Mouse (Mus musculus): ENCODE measurements around the gene Stbd1. TPM values are rescaled to one million over a fixed set of nuclear protein-coding genes. Genes with fewer than 3 reads are reported as not detected.

Gene Stbd1
- total RNA-seq (2021) = 1 to 10 TPM; 3.9 to 5.6 TPM
- long read RNA-seq, experiment 1, transcript Stbd1-201 (2 exons, 1,985 nt) = major isoform, 19 of 25 reads
- long read RNA-seq, experiment 1, partial matches to known transcripts = 0 of 25 reads
- long read RNA-seq, experiment 1, other reads (novel, unspliced or antisense) = 6 of 25 reads
- long read RNA-seq, experiment 2, partial matches to known transcripts = 0 of 1 reads
- long read RNA-seq, experiment 2, other reads (novel, unspliced or antisense) = 0 of 1 reads

- peak; percentile 79 to 85 for DNase-seq
These were observed at the start of gene Stbd1 for GRCm38 (mm10) chr5:92602691-92603690. TSS of gene Stbd1 (plus strand) at chr5:92603041.

GRCm38 (mm10) chr5:92553939-92554338 lies 48.9 kb upstream of the Stbd1 start:
- peak in 1 of 2 experiments; percentile 16 for DNase-seq

- no peak for DNase-seq
These were observed 48.4 kb upstream of the Stbd1 start for GRCm38 (mm10) chr5:92554443-92554842.

GRCm38 (mm10) chr5:92554891-92555511 lies 47.8 kb upstream of the Stbd1 start, which contains the start of gene Fam47e:
TSS of gene Fam47e (plus strand) at chr5:92555069.
- DNase-seq = no peak

- DNase-seq = no peak
These were observed 46.9 kb upstream of the Stbd1 start for GRCm38 (mm10) chr5:92555905-92556304.

- no peak for DNase-seq
These were observed 45.3 kb upstream of the Stbd1 start for GRCm38 (mm10) chr5:92557508-92557907.

GRCm38 (mm10) chr5:92560201-92560600 lies 42.6 kb upstream of the Stbd1 start:
- DNase-seq = no peak

- DNase-seq = no peak
These were observed 40.8 kb upstream of the Stbd1 start for GRCm38 (mm10) chr5:92562002-92562401.

- no peak for DNase-seq
These were observed 31.6 kb upstream of the Stbd1 start for GRCm38 (mm10) chr5:92571232-92571631.

GRCm38 (mm10) chr5:92579559-92579958 lies 23.3 kb upstream of the Stbd1 start:
- no peak for DNase-seq

GRCm38 (mm10) chr5:92585932-92586331 lies 16.9 kb upstream of the Stbd1 start:
- no peak for DNase-seq

GRCm38 (mm10) chr5:92595026-92595425 lies 7.8 kb upstream of the Stbd1 start:
- DNase-seq = no peak

- DNase-seq = no peak
These were observed 6.0 kb upstream of the Stbd1 start for GRCm38 (mm10) chr5:92596865-92597264.

GRCm38 (mm10) chr5:92599030-92599429 lies 3.8 kb upstream of the Stbd1 start:
- peak; percentile 79 to 86 for DNase-seq

- DNase-seq = peak; percentile 24 to 48
These were observed 1.8 kb downstream of the Stbd1 start for GRCm38 (mm10) chr5:92604452-92605247.

GRCm38 (mm10) chr5:92607492-92608229 lies 4.8 kb downstream of the Stbd1 start:
- no peak for DNase-seq

GRCm38 (mm10) chr5:92612756-92613155 lies 9.9 kb downstream of the Stbd1 start:
- no peak for DNase-seq

- DNase-seq = no peak
These were observed 19.0 kb downstream of the Stbd1 start for GRCm38 (mm10) chr5:92621883-92622282.

GRCm38 (mm10) chr5:92627896-92628295 lies 25.1 kb downstream of the Stbd1 start:
- no peak for DNase-seq

- DNase-seq = peak; percentile 14 to 21
These were observed 30.7 kb downstream of the Stbd1 start for GRCm38 (mm10) chr5:92633526-92633925.

GRCm38 (mm10) chr5:92634916-92635315 lies 32.1 kb downstream of the Stbd1 start:
- no peak for DNase-seq
